Mouse (Mus musculus): ENCODE measurements at regions not wholly inside any gene's neighbourhood (a gene's known extent, or its start where the extent isn't known, plus 50 kb on each side); places are given as distances from the start of the nearest gene placed in this dataset.

- no peak overlapping the region for H3K9ac ChIP-seq (replicated peaks; ENCODE audit: low read depth, low read length)
- no peak overlapping the region for H3K4me3 ChIP-seq (ENCODE audit: low read depth, low read length)
- 83% methylated on average over 5 of the region's 5 CpGs for WGBS
- H3K4me1 ChIP-seq (ENCODE audit: control insufficient read depth, insufficient read depth, low read length): no peaks in the 10 kb centered on the region
- no peaks in the 10 kb centered on the region for H3K36me3 ChIP-seq (ENCODE audit: control insufficient read depth, insufficient read depth, low read length)
- no peaks in the 10 kb centered on the region for H3K27me3 ChIP-seq (ENCODE audit: control insufficient read depth, insufficient read depth, low read length)
- no peak overlapping the region for H3K27ac ChIP-seq (ENCODE audit: low read depth, low read length)
- no peaks in the 10 kb centered on the region for H3K9me3 ChIP-seq (ENCODE audit: control insufficient read depth, low read length)
- ATAC-seq (ENCODE audit: low read depth): no peak
- no peak overlapping the region for H3K4me2 ChIP-seq (ENCODE audit: low read depth, low read length)
Observed at GRCm38 (mm10) chr1:119167443-119167842, 114.0 kb upstream of the Gli2 start.

GRCm38 (mm10) chr1:119166286-119166685 is 112.9 kb upstream of the Gli2 start:
- WGBS: 85% methylated on average over 7 of the region's 7 CpGs
- Histone ChIP-seq H3K4me2 (ENCODE audit: low read depth, low read length) (no peak overlapping the region), H3K4me3 (ENCODE audit: low read depth, low read length) (no peak overlapping the region), H3K9ac (replicated peaks; ENCODE audit: low read depth, low read length) (no peak overlapping the region), H3K36me3 (ENCODE audit: control insufficient read depth, insufficient read depth, low read length) (no peaks in the 10 kb centered on the region), H3K9me3 (ENCODE audit: control insufficient read depth, low read length) (no peaks in the 10 kb centered on the region), H3K27ac (ENCODE audit: low read depth, low read length) (no peak overlapping the region), H3K27me3 (ENCODE audit: control insufficient read depth, insufficient read depth, low read length) (no peaks in the 10 kb centered on the region), H3K4me1 (ENCODE audit: control insufficient read depth, insufficient read depth, low read length) (no peaks in the 10 kb centered on the region)
- ATAC-seq (ENCODE audit: low read depth): no peak

- H3K4me1 ChIP-seq (ENCODE audit: control insufficient read depth, insufficient read depth, low read length): no peaks in the 10 kb centered on the region
- no peak overlapping the region for H3K4me3 ChIP-seq (ENCODE audit: low read depth, low read length)
- no peak overlapping the region for H3K27ac ChIP-seq (ENCODE audit: low read depth, low read length)
- H3K9ac ChIP-seq (replicated peaks; ENCODE audit: low read depth, low read length): no peak overlapping the region
- no peaks in the 10 kb centered on the region for H3K27me3 ChIP-seq (ENCODE audit: control insufficient read depth, insufficient read depth, low read length)
- no peak overlapping the region for H3K4me2 ChIP-seq (ENCODE audit: low read depth, low read length)
- H3K36me3 ChIP-seq (ENCODE audit: control insufficient read depth, insufficient read depth, low read length): no peaks in the 10 kb centered on the region
- no peak for ATAC-seq (ENCODE audit: low read depth)
- WGBS: 87% methylated on average over 5 of the region's 5 CpGs
- no peaks in the 10 kb centered on the region for H3K9me3 ChIP-seq (ENCODE audit: control insufficient read depth, low read length)
Observed at GRCm38 (mm10) chr1:119164811-119165210, 111.4 kb upstream of the Gli2 start.

- no peaks in the 10 kb centered on the region for H3K27me3 ChIP-seq (ENCODE audit: control insufficient read depth, insufficient read depth, low read length)
- H3K9me3 ChIP-seq (ENCODE audit: control insufficient read depth, low read length): no peaks in the 10 kb centered on the region
- H3K4me3 ChIP-seq (ENCODE audit: low read depth, low read length): no peak overlapping the region
- no peak overlapping the region for H3K4me2 ChIP-seq (ENCODE audit: low read depth, low read length)
- no peak overlapping the region for H3K9ac ChIP-seq (replicated peaks; ENCODE audit: low read depth, low read length)
- no peaks in the 10 kb centered on the region for H3K36me3 ChIP-seq (ENCODE audit: control insufficient read depth, insufficient read depth, low read length)
- ATAC-seq (ENCODE audit: low read depth): no peak
- H3K27ac ChIP-seq (ENCODE audit: low read depth, low read length): no peak overlapping the region
- H3K4me1 ChIP-seq (ENCODE audit: control insufficient read depth, insufficient read depth, low read length): no peaks in the 10 kb centered on the region
Observed at GRCm38 (mm10) chr1:119163846-119164245, 110.4 kb upstream of the Gli2 start.

- no peak overlapping the region for H3K4me2 ChIP-seq (ENCODE audit: low read depth, low read length)
- H3K9ac ChIP-seq (replicated peaks; ENCODE audit: low read depth, low read length): no peak overlapping the region
- no peak for ATAC-seq (ENCODE audit: low read depth)
- 87% methylated on average over 7 of the region's 7 CpGs for WGBS
- H3K36me3 ChIP-seq (ENCODE audit: control insufficient read depth, insufficient read depth, low read length): no peaks in the 10 kb centered on the region
- H3K4me3 ChIP-seq (ENCODE audit: low read depth, low read length): no peak overlapping the region
- H3K27me3 ChIP-seq (ENCODE audit: control insufficient read depth, insufficient read depth, low read length): no peaks in the 10 kb centered on the region
- H3K9me3 ChIP-seq (ENCODE audit: control insufficient read depth, low read length): no peaks in the 10 kb centered on the region
- no peak overlapping the region for H3K27ac ChIP-seq (ENCODE audit: low read depth, low read length)
- no peaks in the 10 kb centered on the region for H3K4me1 ChIP-seq (ENCODE audit: control insufficient read depth, insufficient read depth, low read length)
Observed at GRCm38 (mm10) chr1:119163114-119163740, 109.8 kb upstream of the Gli2 start.

GRCm38 (mm10) chr1:119161751-119162150 is 108.3 kb upstream of the Gli2 start:
- Histone ChIP-seq H3K27ac (ENCODE audit: low read depth, low read length) (no peak overlapping the region), H3K9me3 (ENCODE audit: control insufficient read depth, low read length) (no peaks in the 10 kb centered on the region), H3K4me3 (ENCODE audit: low read depth, low read length) (no peak overlapping the region), H3K36me3 (ENCODE audit: control insufficient read depth, insufficient read depth, low read length) (no peaks in the 10 kb centered on the region), H3K4me2 (ENCODE audit: low read depth, low read length) (no peak overlapping the region), H3K4me1 (ENCODE audit: control insufficient read depth, insufficient read depth, low read length) (no peaks in the 10 kb centered on the region), H3K9ac (replicated peaks; ENCODE audit: low read depth, low read length) (no peak overlapping the region), H3K27me3 (ENCODE audit: control insufficient read depth, insufficient read depth, low read length) (no peaks in the 10 kb centered on the region)
- ATAC-seq (ENCODE audit: low read depth): no peak
- 79% methylated on average over 3 of the region's 3 CpGs for WGBS

- no peak overlapping the region for H3K27ac ChIP-seq (ENCODE audit: low read depth, low read length)
- no peaks in the 10 kb centered on the region for H3K9me3 ChIP-seq (ENCODE audit: control insufficient read depth, low read length)
- no peak overlapping the region for H3K4me2 ChIP-seq (ENCODE audit: low read depth, low read length)
- no peak overlapping the region for H3K9ac ChIP-seq (replicated peaks; ENCODE audit: low read depth, low read length)
- 79% methylated on average over 1 of the region's 1 CpGs for WGBS
- no peaks in the 10 kb centered on the region for H3K4me1 ChIP-seq (ENCODE audit: control insufficient read depth, insufficient read depth, low read length)
- ATAC-seq (ENCODE audit: low read depth): no peak
- no peak overlapping the region for H3K4me3 ChIP-seq (ENCODE audit: low read depth, low read length)
- no peaks in the 10 kb centered on the region for H3K27me3 ChIP-seq (ENCODE audit: control insufficient read depth, insufficient read depth, low read length)
- no peaks in the 10 kb centered on the region for H3K36me3 ChIP-seq (ENCODE audit: control insufficient read depth, insufficient read depth, low read length)
Observed at GRCm38 (mm10) chr1:119160354-119160753, 106.9 kb upstream of the Gli2 start.

GRCm38 (mm10) chr1:119157171-119157700 is 103.8 kb upstream of the Gli2 start:
- Histone ChIP-seq H3K27ac (ENCODE audit: low read depth, low read length) (no peak overlapping the region), H3K4me1 (ENCODE audit: control insufficient read depth, insufficient read depth, low read length) (no peaks in the 10 kb centered on the region), H3K36me3 (ENCODE audit: control insufficient read depth, insufficient read depth, low read length) (no peaks in the 10 kb centered on the region), H3K9me3 (ENCODE audit: control insufficient read depth, low read length) (no peaks in the 10 kb centered on the region), H3K4me2 (ENCODE audit: low read depth, low read length) (no peak overlapping the region), H3K27me3 (ENCODE audit: control insufficient read depth, insufficient read depth, low read length) (no peaks in the 10 kb centered on the region), H3K4me3 (ENCODE audit: low read depth, low read length) (no peak overlapping the region), H3K9ac (replicated peaks; ENCODE audit: low read depth, low read length) (no peak overlapping the region)
- ATAC-seq (ENCODE audit: low read depth): no peak
- 88% methylated on average over 4 of the region's 4 CpGs for WGBS

GRCm38 (mm10) chr1:119153619-119154018 is 100.2 kb upstream of the Gli2 start:
- Histone ChIP-seq H3K36me3 (ENCODE audit: control insufficient read depth, insufficient read depth, low read length) (no peaks in the 10 kb centered on the region), H3K4me1 (ENCODE audit: control insufficient read depth, insufficient read depth, low read length) (no peaks in the 10 kb centered on the region), H3K4me3 (ENCODE audit: low read depth, low read length) (no peak overlapping the region), H3K4me2 (ENCODE audit: low read depth, low read length) (no peak overlapping the region), H3K27me3 (ENCODE audit: control insufficient read depth, insufficient read depth, low read length) (no peaks in the 10 kb centered on the region), H3K9ac (replicated peaks; ENCODE audit: low read depth, low read length) (no peak overlapping the region), H3K27ac (ENCODE audit: low read depth, low read length) (no peak overlapping the region), H3K9me3 (ENCODE audit: control insufficient read depth, low read length) (no peaks in the 10 kb centered on the region)
- 97% methylated on average over 4 of the region's 4 CpGs for WGBS
- no peak for ATAC-seq (ENCODE audit: low read depth)
